Mouse (Mus musculus) macrophage (primary cell): Measurements from ENCODE around the gene Olfr555. TPM values are rescaled to one million over a fixed set of nuclear protein-coding genes. Genes with fewer than 3 reads are reported as not detected.
"Not testable (repeated sequence)": the region's sequence is repeated elsewhere in the genome, so short reads cannot be mapped to it uniquely, and the experiment has no call there.

Experiments
- H3K27ac ChIP-seq: fragments of 350-480 bp; formaldehyde crosslinking; 2 replicates; pipeline ENCODE4 v1.9.0; 2021
- H3K36me3 ChIP-seq: fragments of 350-480 bp; formaldehyde crosslinking; 2 replicates; pipeline ENCODE4 v1.9.0; 2021; ENCODE audit errors: inconsistent target
- H3K4me3 ChIP-seq: fragments of 350-480 bp; formaldehyde crosslinking; 2 replicates; pipeline ENCODE4 v1.9.0; 2021; ENCODE audit errors: inconsistent target
- H3K79me2 ChIP-seq: fragments of 350-480 bp; formaldehyde crosslinking; 2 replicates; pipeline ENCODE4 v1.9.0; 2021; ENCODE audit errors: inconsistent target
- WGBS: methylation state at CpG from one replicate; pipeline ENCODE4 v1.1.7; 2026; ENCODE audit warnings: inconsistent platforms; ENCODE audit not compliant: missing documents; 5-methylcytosine and 5-hydroxymethylcytosine counted together
- polyA plus RNA-seq: library from polyadenylated mRNA; stranded (reverse); fragments of 250-400 nt; gene quantifications from 3 replicates; pipeline ENCODE4 v1.2.4, GENCODE M21; 2018; ENCODE audit warnings: inconsistent platforms
- total RNA-seq, 78 experiments: library from RNA; depleted of rRNA; stranded (reverse); fragments of 250-400 nt; gene quantifications; 1 replicate in 9 of 78; 2 replicates in 24 of 78; 3 replicates in 43 of 78; 4 replicates in 2 of 78; pipeline ENCODE4 v1.2.4; 2018; ENCODE audit warnings: inconsistent platforms in 56 of 78

Gene Olfr555
- total RNA-seq (2018; cell fraction: chromatin; rRNA removed): not detected
- not detected for total RNA-seq (2018; cell fraction: cytosol; rRNA removed)
- not detected for total RNA-seq (2018; cell fraction: nucleus; rRNA removed)
- polyA plus RNA-seq: not detected in 3 replicates

- no peak within 1 kb of the TSS for H3K27ac ChIP-seq
- no peaks in the 10 kb centered on the region for H3K79me2 ChIP-seq
- WGBS: 84% methylated on average over 1 of the region's 1 CpGs
- H3K4me3 ChIP-seq: no peak within 1 kb of the TSS
- H3K36me3 ChIP-seq: no peaks in the 10 kb centered on the region
Measured at GRCm38 (mm10) chr7:102658523-102658922, at the start of gene Olfr555. Olfr555 (plus strand) TSS chr7:102658823.

DNA sequence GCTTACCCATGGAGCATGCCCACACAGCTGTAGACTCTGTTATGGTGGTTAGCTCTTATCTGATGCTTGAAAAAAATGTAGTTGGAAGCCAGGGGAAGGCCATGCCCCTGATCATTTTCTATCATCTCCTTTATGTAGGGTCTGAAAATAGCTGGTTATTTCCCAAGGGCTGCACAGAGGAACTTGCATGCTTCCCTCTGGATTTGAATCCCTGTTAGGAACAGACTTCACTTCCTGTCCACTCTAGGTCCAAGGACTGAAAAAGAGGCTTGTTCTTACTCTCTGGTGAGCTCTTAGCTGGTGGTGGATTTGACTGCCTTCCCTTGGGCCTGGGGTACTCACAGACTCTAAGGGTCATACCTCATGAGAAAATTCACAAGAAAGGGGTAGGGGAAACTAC lies 40.5 kb upstream of the Olfr555 start, which contains the start of gene Olfr553:
Gene Olfr553, minus strand, starts transcription at position 101 of the 400 bp plus-strand sequence.
- no peak within 1 kb of the TSS for H3K27ac ChIP-seq
- H3K79me2 ChIP-seq: no peaks in the 10 kb centered on the region
- no peak within 1 kb of the TSS for H3K4me3 ChIP-seq
- H3K36me3 ChIP-seq: no peaks in the 10 kb centered on the region

- Histone ChIP-seq H3K4me3 (no peak overlapping the region), H3K79me2 (no peaks in the 10 kb centered on the region), H3K27ac (no peak overlapping the region), H3K36me3 (no peaks in the 10 kb centered on the region)
- WGBS: 43% methylated on average over 5 of the region's 5 CpGs
Measured at GRCm38 (mm10) chr7:102619608-102620007, 39.0 kb upstream of the Olfr555 start.

GRCm38 (mm10) chr7:102620368-102620767 lies 38.3 kb upstream of the Olfr555 start:
- 90% methylated on average over 10 of the region's 19 CpGs for WGBS
- not testable (repeated sequence) for H3K36me3 ChIP-seq, H3K27ac ChIP-seq, H3K4me3 ChIP-seq, H3K79me2 ChIP-seq

DNA sequence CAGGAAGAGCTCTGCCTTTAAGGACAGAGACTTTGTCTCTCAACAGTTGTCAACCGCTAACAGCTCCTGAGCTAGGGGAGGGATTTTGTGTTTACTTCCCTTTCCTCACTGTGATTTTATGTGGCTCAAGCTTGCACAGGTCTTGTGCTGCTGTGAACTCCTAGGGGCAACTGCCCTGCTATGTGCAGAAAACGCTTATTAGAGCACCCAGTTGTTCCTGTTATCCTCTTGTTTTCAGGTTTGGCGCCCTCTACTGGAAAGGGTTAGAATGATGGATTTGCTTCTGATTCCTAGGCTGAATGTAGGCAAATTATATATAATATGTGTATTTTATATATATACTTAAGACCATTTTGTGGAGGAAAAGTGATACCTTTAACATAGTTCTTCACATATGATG lies 22.0 kb upstream of the Olfr555 start:
- no peaks in the 10 kb centered on the region for H3K36me3 ChIP-seq
- 11% methylated on average over 3 of the region's 3 CpGs for WGBS
- H3K4me3 ChIP-seq: no peak overlapping the region
- no peaks in the 10 kb centered on the region for H3K79me2 ChIP-seq
- no peak overlapping the region for H3K27ac ChIP-seq

- Histone ChIP-seq H3K79me2 (no peaks in the 10 kb centered on the region), H3K4me3 (no peak within 1 kb of the TSS), H3K36me3 (no peaks in the 10 kb centered on the region), H3K27ac (no peak within 1 kb of the TSS)
- 80% methylated on average over 1 of the region's 1 CpGs for WGBS
Measured at GRCm38 (mm10) chr7:102638132-102638531, 20.5 kb upstream of the Olfr555 start, which contains the start of gene Olfr554. Olfr554 (plus strand) TSS chr7:102638432.

DNA sequence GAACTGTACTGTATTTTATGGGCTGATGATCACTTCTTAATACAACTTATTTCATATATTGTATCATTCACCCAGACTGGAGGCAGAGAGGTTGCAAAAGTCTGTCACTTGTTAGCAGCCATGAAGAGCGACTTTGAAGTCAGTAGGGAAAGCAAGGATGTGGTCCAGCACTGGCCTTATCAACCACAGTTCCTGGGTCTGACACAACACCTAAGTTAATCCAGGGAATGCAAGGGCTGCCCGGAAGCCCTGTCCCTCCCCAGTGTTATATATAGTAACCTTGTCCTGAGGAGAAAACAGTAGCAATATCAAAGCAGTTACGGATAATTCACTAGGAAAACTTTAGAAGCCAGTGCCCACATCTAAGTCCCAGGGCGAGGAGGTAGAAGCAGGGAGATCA lies 13.7 kb upstream of the Olfr555 start:
- H3K79me2 ChIP-seq, H3K36me3 ChIP-seq, H3K27ac ChIP-seq, H3K4me3 ChIP-seq: not testable (repeated sequence)
- 90% methylated on average over 2 of the region's 4 CpGs for WGBS

GRCm38 (mm10) chr7:102664599-102664998 lies 6.0 kb downstream of the Olfr555 start, which contains the start of gene Olfr556:
Olfr556 (plus strand) TSS chr7:102664899.
- Histone ChIP-seq H3K79me2 (no peaks in the 10 kb centered on the region), H3K36me3 (no peaks in the 10 kb centered on the region), H3K4me3 (no peak within 1 kb of the TSS), H3K27ac (no peak within 1 kb of the TSS)
- 84% methylated on average over 3 of the region's 3 CpGs for WGBS

DNA sequence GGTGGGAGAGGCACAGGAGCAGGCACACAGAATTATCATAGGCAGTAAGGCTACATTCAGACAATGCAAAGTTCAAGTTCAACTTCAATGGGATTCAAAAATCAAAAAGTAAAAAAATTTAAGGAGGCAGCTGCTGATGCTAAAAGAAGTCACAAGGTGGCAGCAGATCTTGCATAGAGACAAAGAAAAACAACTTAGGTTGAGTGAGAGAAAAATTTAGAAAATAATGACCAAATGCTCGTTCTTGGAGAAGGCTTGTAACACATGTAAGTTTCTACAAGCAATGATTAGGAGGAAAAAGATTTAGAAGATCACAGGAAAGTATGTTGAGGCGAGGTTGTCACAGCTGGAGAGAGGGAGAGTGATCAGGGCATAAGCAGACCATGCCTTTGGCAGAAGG lies 6.8 kb downstream of the Olfr555 start:
- Histone ChIP-seq H3K27ac (no peak overlapping the region), H3K4me3 (no peak overlapping the region), H3K79me2 (no peaks in the 10 kb centered on the region), H3K36me3 (no peaks in the 10 kb centered on the region)
- WGBS: 28% methylated on average over 2 of the region's 2 CpGs

DNA sequence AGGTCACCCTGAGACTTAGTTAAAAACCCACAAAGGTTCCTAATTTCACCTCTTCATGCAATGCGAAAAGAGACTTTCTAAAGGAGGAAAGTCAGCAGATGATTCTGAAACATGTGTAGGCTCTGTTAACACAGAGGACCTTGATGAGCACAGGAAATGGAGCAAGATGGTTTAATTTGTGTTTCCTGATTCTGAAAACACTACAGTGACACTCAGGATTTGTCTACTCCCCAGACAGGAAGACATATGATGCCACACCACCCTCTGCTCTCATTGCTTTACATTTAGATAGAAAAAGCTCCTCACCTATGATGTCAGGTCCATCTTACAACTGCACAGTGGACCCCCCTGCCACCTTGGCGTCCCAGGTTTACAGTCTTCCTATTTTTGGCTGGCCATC lies 17.6 kb downstream of the Olfr555 start:
- H3K4me3 ChIP-seq: no peak overlapping the region
- H3K27ac ChIP-seq: no peak overlapping the region
- whole genome bisulfite sequencing: 60% methylated on average over 2 of the region's 2 CpGs
- H3K36me3 ChIP-seq: no peaks in the 10 kb centered on the region
- no peaks in the 10 kb centered on the region for H3K79me2 ChIP-seq

DNA sequence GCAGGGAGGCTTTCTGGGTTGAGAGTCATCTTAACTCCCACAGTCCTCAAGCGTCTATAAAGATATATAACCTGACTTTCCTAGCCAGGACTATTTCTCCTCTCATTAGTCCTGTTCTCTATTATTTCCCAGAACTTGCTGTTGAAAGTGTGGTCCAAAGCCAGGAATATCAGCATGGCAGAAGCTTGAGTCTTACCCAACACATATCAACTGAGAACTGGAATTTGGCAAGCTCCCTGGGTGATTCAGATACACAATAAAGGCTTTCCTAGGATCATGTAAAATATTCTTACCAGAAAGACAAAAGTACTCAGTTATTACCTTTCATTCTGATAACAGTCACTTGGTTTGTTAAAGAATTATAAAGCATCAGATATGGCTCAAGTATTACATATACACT lies 23.3 kb downstream of the Olfr555 start:
- no peaks in the 10 kb centered on the region for H3K79me2 ChIP-seq
- 87% methylated on average over 1 of the region's 1 CpGs for WGBS
- H3K4me3 ChIP-seq: no peak overlapping the region
- H3K27ac ChIP-seq: no peak overlapping the region
- no peaks in the 10 kb centered on the region for H3K36me3 ChIP-seq

DNA sequence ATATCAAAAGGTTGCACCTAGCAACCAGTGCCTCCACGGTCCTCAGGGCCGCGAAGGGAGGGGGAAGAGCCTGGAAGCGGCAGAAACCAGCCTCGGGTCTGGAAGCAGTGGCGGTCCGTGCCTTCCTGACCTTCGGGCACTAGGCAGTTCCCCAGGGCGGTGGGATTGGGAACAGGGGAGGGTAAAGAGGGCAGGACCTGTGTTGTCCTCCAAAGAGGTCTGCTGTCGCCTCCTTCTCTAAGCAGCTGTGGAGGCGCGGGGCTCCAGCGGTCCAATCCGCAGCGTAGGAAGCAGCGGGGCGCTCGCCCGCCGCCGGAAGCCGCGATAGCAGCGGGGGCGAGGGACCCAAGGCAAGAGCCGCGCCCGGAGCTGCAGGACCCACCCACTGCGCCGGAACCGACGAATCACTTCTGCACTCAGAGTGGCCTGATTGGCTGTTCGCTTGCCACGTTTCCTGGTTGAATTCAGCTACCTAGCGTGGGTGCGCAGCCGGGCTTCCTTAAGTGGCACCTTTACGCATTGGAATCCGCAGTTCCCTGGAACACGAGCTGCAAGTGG lies 28.4 kb downstream of the Olfr555 start, which contains the start of gene Trim68:
Gene Trim68, minus strand, starts transcription at position 384 of the 558 bp plus-strand sequence.
- H3K79me2 ChIP-seq: no peaks in the 10 kb centered on the region
- peak within 1 kb of the TSS; percentile 17; the same call in 1 of the 2 replicates for H3K27ac ChIP-seq
- peak within 1 kb of the TSS; percentile 59 for H3K4me3 ChIP-seq
- 1% methylated on average over 31 of the region's 40 CpGs for WGBS
- no peaks in the 10 kb centered on the region for H3K36me3 ChIP-seq

DNA sequence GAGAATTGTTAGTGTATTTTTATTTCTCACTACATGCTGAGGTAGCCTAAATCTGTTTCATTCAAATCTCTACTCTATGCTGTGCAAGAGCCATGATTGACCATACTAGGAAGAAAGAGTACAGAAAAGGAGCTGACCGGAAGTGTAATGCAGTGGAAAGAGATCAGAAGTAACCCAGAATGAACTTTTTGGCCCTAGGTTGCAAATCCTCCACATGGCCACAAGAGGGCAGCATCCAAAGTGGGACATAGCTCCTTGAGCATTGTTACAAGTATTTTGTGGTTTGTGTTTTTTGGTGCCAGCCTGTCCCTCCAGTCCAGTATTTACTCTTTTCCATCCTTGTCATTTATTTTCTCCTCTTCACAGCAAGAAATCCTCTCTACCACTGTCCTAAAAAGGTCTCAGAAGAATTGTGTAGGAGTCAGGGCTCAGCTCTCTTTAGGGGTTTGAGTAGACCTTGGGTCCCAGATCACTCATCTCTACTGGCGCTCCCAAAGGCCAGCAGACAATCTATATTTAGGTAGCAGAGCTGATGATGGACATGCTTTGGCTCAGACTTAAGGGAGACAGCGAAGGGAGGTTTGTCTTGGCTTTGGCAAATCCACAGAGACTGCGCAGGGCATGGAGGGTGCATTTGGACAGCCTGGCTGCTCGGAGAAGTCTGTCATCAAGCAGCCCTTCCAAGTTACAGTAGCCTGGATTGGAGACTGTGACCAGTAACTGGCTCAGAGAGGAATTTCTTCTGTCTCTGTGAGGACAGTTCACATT lies 36.9 kb downstream of the Olfr555 start, which contains the start of gene Olfr557:
Gene Olfr557, plus strand, starts transcription at position 553 of the 768 bp plus-strand sequence.
- 72% methylated on average over 5 of the region's 5 CpGs for WGBS
- H3K4me3 ChIP-seq: no peak within 1 kb of the TSS
- H3K27ac ChIP-seq: no peak within 1 kb of the TSS
- H3K36me3 ChIP-seq: no peaks in the 10 kb centered on the region
- H3K79me2 ChIP-seq: no peaks in the 10 kb centered on the region

DNA sequence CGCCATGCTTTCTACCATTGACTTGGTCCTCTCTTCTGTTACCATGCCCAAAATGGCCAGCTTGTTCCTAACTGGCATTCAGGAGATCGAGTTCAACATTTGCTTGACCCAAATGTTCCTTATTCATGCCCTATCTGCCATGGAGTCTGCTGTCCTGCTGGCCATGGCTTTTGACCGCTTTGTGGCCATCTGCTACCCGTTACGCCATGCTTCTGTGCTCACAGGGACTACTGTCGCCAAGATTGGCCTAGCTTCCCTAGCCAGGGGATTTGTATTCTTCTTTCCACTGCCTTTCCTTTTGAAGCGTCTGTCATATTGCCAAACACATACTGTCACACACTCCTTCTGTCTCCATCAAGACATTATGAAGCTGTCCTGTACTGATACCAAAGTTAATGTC lies 39.8 kb downstream of the Olfr555 start:
- Histone ChIP-seq H3K27ac (no peak overlapping the region), H3K36me3 (no peaks in the 10 kb centered on the region), H3K4me3 (no peak overlapping the region), H3K79me2 (no peaks in the 10 kb centered on the region)
- 94% methylated on average over 7 of the region's 7 CpGs for WGBS

GRCm38 (mm10) chr7:102701915-102702314 lies 43.3 kb downstream of the Olfr555 start, which contains the start of gene Olfr558:
Olfr558 (plus strand) TSS chr7:102702215.
- Histone ChIP-seq H3K36me3 (no peaks in the 10 kb centered on the region), H3K4me3 (no peak within 1 kb of the TSS)

More at GRCm38 (mm10) chr7:102701915-102702314, 43.3 kb downstream of the Olfr555 start, which contains the start of gene Olfr558:
- Histone ChIP-seq H3K27ac (no peak within 1 kb of the TSS), H3K79me2 (no peaks in the 10 kb centered on the region)
